Mouse (Mus musculus) liver, embryonic 15.5 days (tissue): ENCODE measurements around the gene Galr3. TPM values are rescaled to one million over a fixed set of nuclear protein-coding genes. Genes with fewer than 3 reads are reported as not detected.

Experiments
- ATAC-seq: fragments of 200-750 bp; cut with Nextera tagmentation; 2 replicates; pipeline ENCODE4 v1.8.0; 2017; ENCODE audit warnings: moderate number of reproducible peaks, mild to moderate bottlenecking, moderate library complexity; ENCODE audit not compliant: insufficient read depth
- H3K27ac ChIP-seq: fragments of 300-500 bp; sonication (generic); replicated peaks from 2 replicates; pipeline ENCODE4 v1.5.1; 2015; ENCODE audit warnings: mild to moderate bottlenecking, inconsistent platforms
- H3K27me3 ChIP-seq: fragments of 300-500 bp; sonication (generic); 2 replicates; pipeline ENCODE4 v1.6.1; 2015; ENCODE audit warnings: mild to moderate bottlenecking, inconsistent platforms
- H3K36me3 ChIP-seq: fragments of 300-500 bp; sonication (generic); replicated peaks from 2 replicates; pipeline ENCODE4 v1.6.1; 2015; ENCODE audit warnings: moderate library complexity, mild to moderate bottlenecking, inconsistent platforms
- H3K4me1 ChIP-seq: fragments of 300-500 bp; sonication (generic); replicated peaks from 2 replicates; pipeline ENCODE4 v1.6.1; 2015; ENCODE audit warnings: inconsistent platforms
- H3K4me2 ChIP-seq: fragments of 300-500 bp; sonication (generic); 2 replicates; pipeline ENCODE4 v1.6.1; 2015; ENCODE audit warnings: moderate library complexity, mild to moderate bottlenecking, inconsistent platforms
- H3K4me3 ChIP-seq: fragments of 300-500 bp; sonication (generic); replicated peaks from 2 replicates; pipeline ENCODE4 v1.5.1; 2015; ENCODE audit warnings: mild to moderate bottlenecking, inconsistent platforms
- H3K9ac ChIP-seq: fragments of 300-500 bp; sonication (generic); 2 replicates; pipeline ENCODE4 v1.6.1; 2015; ENCODE audit warnings: moderate library complexity, mild to moderate bottlenecking, inconsistent platforms
- H3K9me3 ChIP-seq: fragments of 300-500 bp; sonication (generic); replicated peaks from 2 replicates; pipeline ENCODE4 v1.6.1; 2016; ENCODE audit warnings: inconsistent platforms
- WGBS: fragments of 180-500 bp; shearing (Covaris S2); methylation state at CpG from one replicate; pipeline ENCODE4 v1.1.7; 2015; ENCODE audit warnings: mixed read lengths; ENCODE audit not compliant: insufficient replicate concordance; 5-methylcytosine and 5-hydroxymethylcytosine counted together
- polyA plus RNA-seq: library from polyadenylated mRNA; unstranded; fragments of >200 nt; fragmentation: Nextera tagmentation; extraction: Ambion mirVana; gene quantifications from 2 replicates; pipeline ENCODE4 v1.2.1, GENCODE M21; 2015

Gene Galr3
- polyA plus RNA-seq: 0.17 TPM in 1 of 2 replicates, not detected in the other

GRCm38 (mm10) chr15:79041585-79041984 lies at the start of gene Galr3:
Gene Galr3 (plus strand): TSS chr15:79041885.
- no peak for ATAC-seq
- H3K4me1 ChIP-seq: peaks cover 72% of the 10 kb centered on the region

GRCm38 (mm10) chr15:78992235-78992634 lies 49.5 kb upstream of the Galr3 start:
- no peak overlapping the region for H3K27ac ChIP-seq
- H3K4me2 ChIP-seq: no peak overlapping the region
- H3K4me3 ChIP-seq: no peak overlapping the region
- no peak overlapping the region for H3K9ac ChIP-seq
- WGBS: 83% methylated on average over 7 of the region's 7 CpGs
- H3K9me3 ChIP-seq: no peaks in the 10 kb centered on the region
- peaks cover 21% of the 10 kb centered on the region for H3K4me1 ChIP-seq
- H3K36me3 ChIP-seq: peaks cover 85% of the 10 kb centered on the region
- no peaks in the 10 kb centered on the region for H3K27me3 ChIP-seq
- no peak for ATAC-seq

More at GRCm38 (mm10) chr15:79041585-79041984, at the start of gene Galr3:
- no peaks in the 10 kb centered on the region for H3K36me3 ChIP-seq
- WGBS: 65% methylated on average over 6 of the region's 6 CpGs
- no peaks in the 10 kb centered on the region for H3K9me3 ChIP-seq
- peaks cover 69% of the 10 kb centered on the region for H3K27me3 ChIP-seq
- H3K27ac ChIP-seq: no peak within 1 kb of the TSS
- H3K4me3 ChIP-seq: peak within 1 kb of the TSS; percentile 54
- peak within 1 kb of the TSS; percentile 80 for H3K4me2 ChIP-seq
- H3K9ac ChIP-seq: peak within 1 kb of the TSS; percentile 9; the same call in 1 of the 2 replicates

GRCm38 (mm10) chr15:78992925-78993324 lies 48.8 kb upstream of the Galr3 start:
- H3K9me3 ChIP-seq: no peaks in the 10 kb centered on the region
- H3K4me3 ChIP-seq: no peak overlapping the region
- ATAC-seq: no peak
- peaks cover 80% of the 10 kb centered on the region for H3K36me3 ChIP-seq
- 94% methylated on average over 24 of the region's 24 CpGs for WGBS
- no peak overlapping the region for H3K27ac ChIP-seq
- H3K4me1 ChIP-seq: peaks cover 20% of the 10 kb centered on the region
- H3K27me3 ChIP-seq: no peaks in the 10 kb centered on the region
- H3K4me2 ChIP-seq: no peak overlapping the region
- no peak overlapping the region for H3K9ac ChIP-seq

DNA sequence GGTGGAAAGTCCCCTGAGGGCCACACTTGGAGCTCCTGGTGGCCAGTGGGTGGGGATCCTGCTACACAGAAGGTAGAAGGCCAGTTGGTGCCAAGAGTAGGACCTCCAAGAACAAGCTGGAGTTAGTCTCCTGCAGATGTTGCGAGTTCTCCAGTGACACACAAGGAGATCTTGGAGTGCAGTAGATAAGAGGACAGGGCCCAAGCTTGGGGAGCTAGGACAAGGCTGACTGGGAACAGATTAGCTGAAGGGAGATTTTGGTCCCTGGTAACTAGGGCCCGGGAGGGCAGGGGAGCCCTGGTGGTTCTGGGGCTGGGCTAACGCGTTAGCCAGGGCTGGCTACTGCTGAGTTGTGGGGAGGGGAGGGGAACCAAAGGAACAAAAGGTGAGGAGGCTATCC lies 45.8 kb upstream of the Galr3 start:
- no peak overlapping the region for H3K4me2 ChIP-seq
- no peak overlapping the region for H3K9ac ChIP-seq
- peaks cover 14% of the 10 kb centered on the region for H3K4me1 ChIP-seq
- no peak for ATAC-seq
- H3K4me3 ChIP-seq: no peak overlapping the region
- H3K27ac ChIP-seq: 0 out of 2 replicates have a peak overlapping the region, but pooled peaks have one; percentile 33
- H3K27me3 ChIP-seq: no peaks in the 10 kb centered on the region
- peaks cover 68% of the 10 kb centered on the region for H3K36me3 ChIP-seq
- no peaks in the 10 kb centered on the region for H3K9me3 ChIP-seq
- 54% methylated on average over 4 of the region's 4 CpGs for whole genome bisulfite sequencing

DNA sequence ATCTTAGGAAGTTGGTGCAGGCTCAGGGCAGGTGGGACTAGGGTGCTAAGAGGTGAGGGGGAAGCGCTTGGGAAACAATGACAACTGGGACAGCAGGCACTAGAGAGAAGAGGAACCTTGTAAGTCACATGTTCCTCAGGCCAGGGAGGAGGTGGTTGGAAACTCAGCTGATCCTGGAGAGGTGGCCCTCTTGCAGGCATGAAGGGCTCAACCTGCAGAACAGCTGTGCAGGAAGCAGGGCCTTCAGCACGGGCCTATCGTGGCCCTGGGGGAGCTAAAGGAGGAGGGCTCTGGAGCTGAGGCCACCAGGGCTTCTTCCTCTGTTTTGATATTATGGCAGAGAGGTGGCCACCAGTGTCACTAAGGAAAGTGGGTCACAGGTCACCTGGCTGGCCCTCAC lies 45.0 kb upstream of the Galr3 start:
- H3K27me3 ChIP-seq: no peaks in the 10 kb centered on the region
- no peak for ATAC-seq
- no peak overlapping the region for H3K4me3 ChIP-seq
- no peak overlapping the region for H3K9ac ChIP-seq
- peaks cover 14% of the 10 kb centered on the region for H3K4me1 ChIP-seq
- H3K27ac ChIP-seq: peak overlapping the region; percentile 33; the same call in 1 of the 2 replicates
- no peaks in the 10 kb centered on the region for H3K9me3 ChIP-seq
- no peak overlapping the region; the same call in 1 of the 2 replicates for H3K4me2 ChIP-seq
- H3K36me3 ChIP-seq: peaks cover 68% of the 10 kb centered on the region
- 58% methylated on average over 3 of the region's 3 CpGs for WGBS

DNA sequence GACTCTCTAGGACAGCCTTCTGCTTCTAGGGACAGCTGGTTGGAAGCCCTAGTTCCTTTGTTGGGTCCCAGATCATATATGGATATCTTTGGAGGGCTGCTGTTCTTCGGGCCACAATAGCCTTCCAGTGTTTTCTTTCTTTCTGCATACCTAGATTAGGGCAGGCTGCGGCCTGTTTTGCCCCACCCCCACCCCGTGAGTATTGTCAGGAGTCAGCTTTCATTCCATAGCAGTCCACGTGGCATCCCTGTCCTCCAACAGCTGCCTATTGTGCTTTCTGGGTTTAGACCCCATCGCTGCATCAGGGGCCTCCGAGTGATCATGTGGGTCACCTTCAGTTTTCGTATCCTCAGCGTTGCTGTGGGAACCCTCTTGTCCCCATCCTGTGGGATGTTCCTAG lies 43.3 kb upstream of the Galr3 start:
- no peak for ATAC-seq
- Histone ChIP-seq H3K27ac (no peak overlapping the region), H3K36me3 (peaks cover 68% of the 10 kb centered on the region), H3K4me2 (no peak overlapping the region), H3K4me3 (no peak overlapping the region), H3K27me3 (no peaks in the 10 kb centered on the region), H3K9ac (no peak overlapping the region), H3K4me1 (peaks cover 14% of the 10 kb centered on the region), H3K9me3 (no peaks in the 10 kb centered on the region)
- WGBS: 67% methylated on average over 8 of the region's 8 CpGs

GRCm38 (mm10) chr15:78999586-78999985 lies 42.1 kb upstream of the Galr3 start:
- Histone ChIP-seq H3K4me3 (no peak overlapping the region), H3K36me3 (peaks cover 67% of the 10 kb centered on the region), H3K9me3 (no peaks in the 10 kb centered on the region), H3K9ac (no peak overlapping the region), H3K27ac (no peak overlapping the region), H3K4me1 (peaks cover 14% of the 10 kb centered on the region), H3K27me3 (no peaks in the 10 kb centered on the region), H3K4me2 (no peak overlapping the region)
- WGBS: 80% methylated on average over 11 of the region's 11 CpGs
- no peak for ATAC-seq

DNA sequence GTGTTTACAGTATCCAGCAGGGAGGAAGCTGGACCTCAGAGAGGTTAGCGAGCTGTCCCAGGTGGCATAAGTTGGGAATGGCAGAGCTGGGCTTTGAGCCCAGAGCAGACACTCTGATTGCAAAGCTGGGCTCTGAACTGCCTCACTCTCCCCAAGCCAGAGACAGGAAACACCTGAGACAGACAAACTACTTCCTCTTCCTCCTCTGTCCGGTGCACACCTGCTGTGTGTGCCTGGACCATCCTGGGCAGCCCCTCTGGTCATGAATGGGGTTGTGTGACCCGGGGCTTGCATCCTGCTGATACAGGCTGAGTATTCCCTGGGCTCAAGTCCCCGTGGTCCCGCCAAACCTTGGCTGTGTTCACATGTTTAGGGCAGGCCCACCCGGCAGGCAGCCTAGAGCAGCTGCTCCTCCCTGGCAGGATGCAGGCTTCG lies 41.3 kb upstream of the Galr3 start:
- ATAC-seq: no peak
- Histone ChIP-seq H3K9ac (no peak overlapping the region), H3K4me3 (no peak overlapping the region), H3K4me1 (peaks cover 14% of the 10 kb centered on the region), H3K27me3 (no peaks in the 10 kb centered on the region), H3K9me3 (no peaks in the 10 kb centered on the region), H3K36me3 (peaks cover 66% of the 10 kb centered on the region), H3K4me2 (no peak overlapping the region), H3K27ac (no peak overlapping the region)
- WGBS: 65% methylated on average over 7 of the region's 7 CpGs

DNA sequence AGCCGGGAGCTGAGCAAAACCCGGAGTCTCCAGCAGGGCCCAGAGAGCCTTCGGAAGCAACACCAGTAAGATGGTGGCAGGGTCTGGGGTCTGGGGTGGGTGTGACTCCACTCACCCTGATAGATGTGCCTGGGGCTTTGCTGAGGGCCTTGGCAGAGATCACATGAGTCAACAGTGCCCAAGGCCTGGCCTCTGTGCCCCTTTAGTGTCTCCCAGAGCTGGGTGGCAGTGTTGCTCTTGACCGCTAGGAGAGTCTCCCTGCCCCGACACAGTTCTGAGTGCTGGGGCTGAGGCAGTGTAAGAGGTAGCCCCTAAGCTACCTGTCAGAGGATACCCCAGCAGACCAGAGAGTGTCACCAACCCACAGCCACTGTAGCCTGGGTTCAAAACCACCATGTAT lies 40.1 kb upstream of the Galr3 start:
- H3K9me3 ChIP-seq: no peaks in the 10 kb centered on the region
- peaks cover 70% of the 10 kb centered on the region for H3K36me3 ChIP-seq
- WGBS: 85% methylated on average over 5 of the region's 5 CpGs

GRCm38 (mm10) chr15:79002036-79002435 lies 39.6 kb upstream of the Galr3 start:
- no peaks in the 10 kb centered on the region for H3K4me1 ChIP-seq
- ATAC-seq: no peak; the same call in 1 of the 2 replicates
- H3K27ac ChIP-seq: no peak overlapping the region
- H3K36me3 ChIP-seq: peaks cover 73% of the 10 kb centered on the region
- H3K4me3 ChIP-seq: no peak overlapping the region
- WGBS: 73% methylated on average over 19 of the region's 19 CpGs
- H3K9me3 ChIP-seq: no peaks in the 10 kb centered on the region
- H3K4me2 ChIP-seq: no peak overlapping the region
- H3K27me3 ChIP-seq: no peaks in the 10 kb centered on the region
- no peak overlapping the region for H3K9ac ChIP-seq

More for the DNA sequence above, 40.1 kb upstream of the Galr3 start:
- ATAC-seq: no peak
- no peak overlapping the region for H3K9ac ChIP-seq
- no peak overlapping the region for H3K4me2 ChIP-seq
- H3K4me1 ChIP-seq: peaks cover 3% of the 10 kb centered on the region
- H3K4me3 ChIP-seq: no peak overlapping the region
- no peaks in the 10 kb centered on the region for H3K27me3 ChIP-seq
- H3K27ac ChIP-seq: no peak overlapping the region

- no peaks in the 10 kb centered on the region for H3K9me3 ChIP-seq
- H3K4me2 ChIP-seq: no peak overlapping the region
- peaks cover 73% of the 10 kb centered on the region for H3K36me3 ChIP-seq
- no peak overlapping the region for H3K9ac ChIP-seq
- no peak for ATAC-seq
- 75% methylated on average over 3 of the region's 3 CpGs for WGBS
- no peaks in the 10 kb centered on the region for H3K27me3 ChIP-seq
- no peaks in the 10 kb centered on the region for H3K4me1 ChIP-seq
- no peak overlapping the region for H3K27ac ChIP-seq
- H3K4me3 ChIP-seq: no peak overlapping the region
These were observed 38.6 kb upstream of the Galr3 start for GRCm38 (mm10) chr15:79003079-79003478.

GRCm38 (mm10) chr15:79005581-79005980 lies 36.1 kb upstream of the Galr3 start:
- H3K4me2 ChIP-seq: no peak overlapping the region
- H3K9me3 ChIP-seq: no peaks in the 10 kb centered on the region
- H3K27me3 ChIP-seq: no peaks in the 10 kb centered on the region
- peaks cover 59% of the 10 kb centered on the region for H3K36me3 ChIP-seq
- no peak overlapping the region for H3K4me3 ChIP-seq
- H3K9ac ChIP-seq: no peak overlapping the region
- no peak overlapping the region for H3K27ac ChIP-seq
- no peak for ATAC-seq
- H3K4me1 ChIP-seq: no peaks in the 10 kb centered on the region
- WGBS: 77% methylated on average over 9 of the region's 9 CpGs
